Mouse (Mus musculus) thymus, adult 2 months (tissue): Measurements from ENCODE around the gene Tcirg1. TPM values are rescaled to one million over a fixed set of nuclear protein-coding genes. Genes with fewer than 3 reads are reported as not detected.

ENCODE experiments used
- DNase-seq: peaks from one replicate; pipeline ENCODE4 v3.0.0; 2021
- H3K27ac ChIP-seq: fragments of 200-500 bp; 2 replicates; pipeline ENCODE4 v1.5.1; 2012; ENCODE audit warnings: low read length, control low read depth; ENCODE audit not compliant: control insufficient read depth, insufficient read depth
- H3K27me3 ChIP-seq: fragments of 200-500 bp; 2 replicates; pipeline ENCODE4 v1.6.1; 2012; ENCODE audit warnings: mild to moderate bottlenecking, low read length, moderate library complexity, mixed read lengths; ENCODE audit not compliant: control insufficient read depth, insufficient read depth
- H3K36me3 ChIP-seq: fragments of 200-500 bp; 2 replicates; pipeline ENCODE4 v1.6.1; 2012; ENCODE audit warnings: mild to moderate bottlenecking, low read length, moderate library complexity; ENCODE audit not compliant: control insufficient read depth, insufficient read depth
- H3K4me1 ChIP-seq: fragments of 200-500 bp; replicated peaks from 2 replicates; pipeline ENCODE4 v1.6.1; 2012; ENCODE audit warnings: low read length; ENCODE audit not compliant: control insufficient read depth, insufficient read depth
- H3K4me3 ChIP-seq: fragments of 200-500 bp; 2 replicates; pipeline ENCODE4 v1.5.1; 2012; ENCODE audit warnings: mild to moderate bottlenecking, low read length, control low read depth, moderate library complexity; ENCODE audit not compliant: control insufficient read depth, insufficient read depth
- CTCF ChIP-seq: fragments of 200-500 bp; IDR thresholded peaks from 2 replicates; pipeline ENCODE4 v1.5.1; 2012; ENCODE audit warnings: mild to moderate bottlenecking, control low read depth, low read length, moderate library complexity, borderline replicate concordance; ENCODE audit not compliant: control insufficient read depth, poor library complexity, insufficient read depth; ENCODE audit errors: extremely low read depth
- POLR2A ChIP-seq: fragments of 200-500 bp; IDR thresholded peaks from 2 replicates; pipeline ENCODE4 v1.6.1; 2012; ENCODE audit warnings: mild to moderate bottlenecking, low read length, control low read depth, moderate library complexity; ENCODE audit not compliant: control insufficient read depth, poor library complexity, insufficient read depth; ENCODE audit errors: extremely low read depth
- WGBS: fragments of 180-500 bp; shearing (Covaris S2); methylation state at CpG from one replicate; pipeline ENCODE4 v1.1.7; 2018; 5-methylcytosine and 5-hydroxymethylcytosine counted together
- polyA plus RNA-seq: library from polyadenylated mRNA; depleted of rRNA; stranded (reverse); fragments of >200 nt; gene quantifications from 2 replicates; pipeline ENCODE4 v1.2.3, GENCODE M21; 2012

The Tcirg1 gene
- polyA plus RNA-seq, 1 experiment = 293 TPM

- TF ChIP-seq POLR2A (peak; percentile 74), CTCF (peak; percentile 44; the same call in 1 of the 2 replicates)
- DNase-seq = peak; percentile 93
- H3K27ac ChIP-seq = peak within 1 kb of the TSS; percentile 65
- peaks cover 20% of the 10 kb centered on the region for H3K4me1 ChIP-seq
- 1% methylated on average over 43 of the region's 43 CpGs for WGBS
- peak within 1 kb of the TSS; percentile 79 for H3K4me3 ChIP-seq
- no peaks in the 10 kb centered on the region; the same call in 1 of the 2 replicates for H3K36me3 ChIP-seq
- no peaks in the 10 kb centered on the region for H3K27me3 ChIP-seq
Measured at GRCm38 (mm10) chr19:3912337-3913204, 5.6 kb upstream of the Tcirg1 start, which contains the start of gene Ndufs8. Ndufs8 (minus strand) TSS chr19:3912774.

- Histone ChIP-seq H3K4me1 (peaks cover 41% of the 10 kb centered on the region), H3K4me3 (no peak overlapping the region), H3K27ac (no peak overlapping the region), H3K36me3 (no peaks in the 10 kb centered on the region; the same call in 1 of the 2 replicates), H3K27me3 (no peaks in the 10 kb centered on the region)
- TF ChIP-seq CTCF (no peak), POLR2A (no peak)
- 94% methylated on average over 5 of the region's 5 CpGs for WGBS
- DNase-seq = no peak
Measured at GRCm38 (mm10) chr19:3910206-3910605, 3.3 kb upstream of the Tcirg1 start.

- H3K4me3 ChIP-seq = no peak overlapping the region
Measured at GRCm38 (mm10) chr19:3907876-3908660, 1.1 kb upstream of the Tcirg1 start.

GRCm38 (mm10) chr19:3906326-3906725 lies 607 bp downstream of the Tcirg1 start:
- H3K4me3 ChIP-seq = peak overlapping the region; percentile 90
- DNase-seq = no peak
- peaks cover 5% of the 10 kb centered on the region; the same call in 1 of the 2 replicates for H3K36me3 ChIP-seq
- H3K27ac ChIP-seq = no peak overlapping the region
- no peak for TF ChIP-seq POLR2A
- no peak for TF ChIP-seq CTCF
- peaks cover 43% of the 10 kb centered on the region for H3K4me1 ChIP-seq
- 1% methylated on average over 10 of the region's 10 CpGs for WGBS
- no peaks in the 10 kb centered on the region for H3K27me3 ChIP-seq

More at GRCm38 (mm10) chr19:3907876-3908660, 1.1 kb upstream of the Tcirg1 start:
- 76% methylated on average over 8 of the region's 8 CpGs for WGBS
- Histone ChIP-seq H3K4me1 (peaks cover 42% of the 10 kb centered on the region), H3K27me3 (no peaks in the 10 kb centered on the region), H3K27ac (no peak overlapping the region), H3K36me3 (no peaks in the 10 kb centered on the region; the same call in 1 of the 2 replicates)
- no peak for TF ChIP-seq CTCF
- no peak for TF ChIP-seq POLR2A
- no peak for DNase-seq

GRCm38 (mm10) chr19:3905261-3905969 lies 1.5 kb downstream of the Tcirg1 start:
- 8% methylated on average over 6 of the region's 6 CpGs for WGBS
- Histone ChIP-seq H3K4me1 (peaks cover 43% of the 10 kb centered on the region), H3K36me3 (peaks cover 6% of the 10 kb centered on the region; the same call in 1 of the 2 replicates), H3K4me3 (peak overlapping the region; percentile 18), H3K27me3 (no peaks in the 10 kb centered on the region), H3K27ac (peak overlapping the region; percentile 5; the same call in 1 of the 2 replicates)
- no peak for DNase-seq
- TF ChIP-seq CTCF = no peak
- no peak for TF ChIP-seq POLR2A

- no peaks in the 10 kb centered on the region for H3K27me3 ChIP-seq
- H3K4me1 ChIP-seq = peaks cover 43% of the 10 kb centered on the region
- TF ChIP-seq CTCF (no peak), POLR2A (no peak)
- DNase-seq = no peak
- no peak overlapping the region for H3K27ac ChIP-seq
- H3K36me3 ChIP-seq = peaks cover 6% of the 10 kb centered on the region; the same call in 1 of the 2 replicates
- H3K4me3 ChIP-seq = no peak overlapping the region
- WGBS = 90% methylated on average over 10 of the region's 10 CpGs
Measured at GRCm38 (mm10) chr19:3904363-3904675, 2.6 kb downstream of the Tcirg1 start.
